Mouse (Mus musculus) left cerebral cortex, postnatal 14 days (tissue): Measurements from ENCODE around the gene Mars2. TPM values are rescaled to one million over a fixed set of nuclear protein-coding genes. Genes with fewer than 3 reads are reported as not detected.

Experiments used
- DNase-seq, 2 experiments: peaks; one replicate each; pipeline ENCODE4 v3.0.0; 2021 to 2022; ENCODE audit warnings: low spot score in 2 of 2, mixed read lengths in 1 of 2
- intact Hi-C: fragments of 180-260 bp; cut with DNase I; formaldehyde crosslinking; loops from one replicate; pipeline ENCODE4 v1.15.1; 2025
- total RNA-seq, 2 experiments: library from RNA; stranded (reverse); gene quantifications; 2 replicates each; pipeline ENCODE4 v1.2.3; 2021

Gene Mars2
- total RNA-seq, 2 experiments from 2014 or later: 10.6 to 11.5 TPM

DNA sequence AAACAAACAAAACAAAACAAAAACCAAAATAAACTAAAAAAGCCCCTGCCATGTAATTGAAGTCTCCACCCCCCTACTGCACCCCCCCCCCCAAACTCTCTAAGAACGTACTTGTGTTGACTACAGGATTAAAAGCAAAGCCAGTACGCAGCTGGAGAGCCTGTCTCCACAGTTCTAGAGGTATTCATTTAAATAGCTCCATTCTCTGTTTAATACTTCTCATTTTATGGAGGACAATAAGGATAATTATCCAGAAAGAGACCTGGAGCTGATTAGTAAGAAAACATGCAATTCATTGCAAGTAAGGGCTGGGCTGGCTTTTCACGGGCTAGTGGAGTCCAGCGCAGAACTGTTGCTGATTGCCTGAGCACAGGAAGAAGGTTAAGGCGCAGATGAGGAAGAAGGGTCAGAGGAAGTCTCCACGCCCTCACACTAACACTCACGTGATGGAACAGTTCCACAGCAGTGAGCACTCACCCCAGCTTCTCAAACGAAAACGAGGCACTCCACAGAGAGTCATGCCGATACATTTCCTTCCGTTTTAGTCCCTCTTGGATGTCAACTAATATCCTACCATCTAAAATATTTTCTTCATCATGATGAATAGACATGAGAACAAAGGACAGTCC, 21.7 kb upstream of the Mars2 start:
- intact Hi-C loops: no loop called here
- DNase-seq: no peak

DNA sequence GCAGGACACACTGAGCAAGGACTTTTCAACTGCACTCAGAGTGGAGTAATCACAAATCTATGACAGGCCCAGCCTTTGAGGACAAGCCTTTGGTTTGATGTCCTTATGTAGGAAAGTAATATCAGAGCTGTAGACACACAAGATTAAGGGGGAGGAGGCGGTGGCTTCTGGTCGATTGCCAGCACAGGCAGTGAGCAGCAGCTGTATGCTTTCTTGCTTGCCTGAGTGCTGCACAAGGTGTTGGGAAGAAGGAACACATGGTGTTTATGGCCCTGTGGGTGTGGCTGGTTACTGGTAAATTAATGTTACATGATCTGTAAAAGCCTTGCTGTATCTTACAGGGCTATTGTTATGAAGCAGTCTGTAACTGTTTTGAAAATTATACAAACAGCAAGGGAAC, 19.8 kb upstream of the Mars2 start:
- intact Hi-C loops: no loop called here
- no peak for DNase-seq

DNA sequence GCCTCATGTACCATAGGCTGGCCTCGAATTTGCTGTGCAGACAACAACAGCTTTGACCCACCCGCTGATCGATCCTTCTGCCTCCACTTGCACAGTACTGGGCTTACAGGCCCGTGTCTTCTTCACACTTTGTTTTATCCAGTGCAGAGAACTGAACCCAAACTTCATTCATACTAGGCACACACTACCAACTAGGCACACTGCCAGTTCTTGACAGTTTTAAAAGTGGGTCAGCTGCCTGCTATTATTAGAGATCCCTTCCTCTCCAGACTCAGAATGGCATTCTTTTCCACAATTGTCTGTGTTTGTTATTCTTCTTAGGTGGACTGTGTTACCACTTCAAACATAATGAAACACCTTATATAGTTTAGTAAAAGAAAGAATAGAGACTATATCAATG, 15.6 kb upstream of the Mars2 start:
- intact Hi-C loops: no loop called here
- DNase-seq: peak; percentile 42 to 56

DNA sequence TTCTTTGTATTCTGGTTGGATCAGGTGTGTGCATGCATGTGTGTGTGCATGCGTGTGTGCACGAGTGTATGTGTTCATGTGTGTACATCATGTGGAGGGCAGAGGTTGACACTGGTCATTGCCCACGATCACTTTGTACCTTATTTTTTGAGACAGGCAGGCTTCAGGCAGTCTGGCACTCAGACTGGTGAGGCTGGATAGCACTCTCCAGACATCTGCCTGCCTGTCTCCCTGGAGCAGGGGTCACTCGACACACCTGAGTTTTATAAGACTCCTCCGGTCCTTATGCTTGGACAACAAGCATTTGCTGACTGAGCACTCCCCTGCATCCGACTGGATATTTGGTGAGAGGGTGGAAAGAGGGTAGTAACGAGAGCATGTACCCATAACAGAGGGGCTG, 14.0 kb upstream of the Mars2 start:
- intact Hi-C loops: no loop called here
- no peak for DNase-seq

DNA sequence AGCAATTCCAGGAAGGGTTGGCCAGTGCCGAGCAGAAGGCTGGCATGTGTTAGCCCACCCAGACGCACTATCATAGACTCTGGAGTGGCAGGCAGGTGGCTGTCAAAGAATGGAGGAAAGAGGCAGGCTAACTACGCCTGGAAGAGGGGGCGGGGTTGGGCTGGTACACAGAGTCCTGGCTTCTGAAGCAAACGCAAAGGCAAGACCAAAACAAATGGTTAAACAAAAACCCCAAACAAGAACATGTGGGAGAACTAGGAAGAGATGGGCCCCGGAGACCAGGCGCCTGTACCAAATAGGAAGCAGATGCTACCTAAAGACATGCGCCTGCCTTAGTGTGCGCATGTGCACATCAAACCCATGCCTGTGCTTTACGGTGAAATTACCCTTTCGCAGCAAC, 12.9 kb upstream of the Mars2 start:
- intact Hi-C loops: no loop called here
- DNase-seq: peak in 1 of 2 experiments; percentile 30

DNA sequence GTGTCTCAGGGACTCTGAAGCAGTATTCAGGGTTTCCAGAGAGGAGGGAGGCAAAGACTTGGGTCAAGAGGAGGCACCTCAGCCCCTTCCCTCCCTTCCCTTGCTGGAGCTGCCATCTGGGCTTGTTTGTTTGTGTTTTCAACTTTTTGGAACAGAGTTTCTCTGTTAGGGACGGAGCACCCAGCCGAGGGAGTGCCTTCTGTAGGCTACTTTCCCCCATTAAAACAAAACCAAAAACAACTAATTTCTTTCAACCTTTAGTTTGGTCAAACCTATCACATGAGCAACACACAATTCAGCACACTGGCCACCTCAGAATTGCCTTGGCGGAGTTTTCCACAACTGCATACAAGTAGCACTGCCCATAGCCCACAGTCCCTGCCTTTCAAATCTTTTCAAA, 11.6 kb upstream of the Mars2 start:
- no peak for DNase-seq
- intact Hi-C loops: no loop called here

DNA sequence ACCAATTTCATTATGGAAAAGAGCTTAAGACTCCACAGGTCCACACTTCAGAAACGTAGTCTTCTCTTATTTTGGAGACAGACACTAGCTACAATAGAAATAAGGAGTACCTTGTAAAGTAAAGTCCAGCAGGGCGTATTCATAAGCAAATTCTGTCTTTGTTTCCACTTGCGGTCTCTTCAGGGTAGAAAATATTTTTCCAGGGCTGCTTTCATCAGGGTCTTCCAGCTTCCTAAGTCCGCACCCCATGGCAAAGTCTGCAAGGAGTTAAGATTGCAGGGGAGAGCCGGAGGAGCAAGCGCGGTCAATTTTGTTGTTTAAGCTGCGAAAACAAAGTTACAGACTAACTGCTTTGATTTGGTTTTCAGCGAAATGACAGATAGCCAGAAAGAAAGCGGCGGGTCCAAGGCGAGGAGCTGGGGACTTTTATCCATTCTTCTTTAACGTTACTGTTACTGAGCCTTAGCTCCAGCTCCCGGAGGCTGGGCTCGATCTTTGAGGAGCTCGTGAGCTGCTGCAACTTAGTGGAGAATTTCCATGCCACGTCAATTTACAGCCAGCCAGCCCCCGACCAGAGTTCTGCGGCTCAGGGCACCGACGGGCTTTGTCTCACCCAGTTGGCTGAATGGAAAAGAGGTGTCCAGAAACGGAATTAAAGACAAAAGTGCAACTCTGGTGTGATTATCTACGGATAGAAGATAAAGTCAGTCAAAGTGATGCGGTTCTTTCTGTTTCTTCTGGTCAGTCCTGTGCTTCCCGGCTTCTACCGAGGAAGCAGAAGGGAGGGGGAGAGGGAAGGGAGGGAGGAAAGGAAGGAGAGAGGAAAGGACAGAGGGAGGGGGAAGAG, 10.7 kb upstream of the Mars2 start, which contains the start of gene Rftn2:
Rftn2 (minus strand) TSS at position 772 of the 847 bp plus-strand sequence.
- no peak for DNase-seq
- intact Hi-C loops: no loop called here

DNA sequence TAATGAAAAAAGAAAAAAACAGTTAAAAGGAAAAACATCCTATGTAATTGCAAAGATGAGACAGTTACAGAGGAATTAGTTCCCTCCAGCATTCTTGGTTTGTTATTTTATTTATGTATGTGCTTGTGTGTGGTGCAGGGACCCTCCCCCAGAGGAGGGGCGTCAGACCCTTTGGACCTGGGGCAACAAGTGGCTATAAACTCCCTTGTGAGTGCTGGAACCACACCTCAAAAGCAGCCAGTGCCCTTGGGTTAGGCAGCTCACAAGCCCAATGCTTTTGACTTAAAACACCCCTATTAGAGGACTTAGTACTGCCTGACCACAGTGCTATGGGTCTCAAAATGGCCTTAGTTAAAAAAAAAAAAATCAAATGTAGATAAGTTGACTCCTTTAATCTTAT, 9.6 kb upstream of the Mars2 start:
- DNase-seq: no peak
- intact Hi-C loops: no loop called here

DNA sequence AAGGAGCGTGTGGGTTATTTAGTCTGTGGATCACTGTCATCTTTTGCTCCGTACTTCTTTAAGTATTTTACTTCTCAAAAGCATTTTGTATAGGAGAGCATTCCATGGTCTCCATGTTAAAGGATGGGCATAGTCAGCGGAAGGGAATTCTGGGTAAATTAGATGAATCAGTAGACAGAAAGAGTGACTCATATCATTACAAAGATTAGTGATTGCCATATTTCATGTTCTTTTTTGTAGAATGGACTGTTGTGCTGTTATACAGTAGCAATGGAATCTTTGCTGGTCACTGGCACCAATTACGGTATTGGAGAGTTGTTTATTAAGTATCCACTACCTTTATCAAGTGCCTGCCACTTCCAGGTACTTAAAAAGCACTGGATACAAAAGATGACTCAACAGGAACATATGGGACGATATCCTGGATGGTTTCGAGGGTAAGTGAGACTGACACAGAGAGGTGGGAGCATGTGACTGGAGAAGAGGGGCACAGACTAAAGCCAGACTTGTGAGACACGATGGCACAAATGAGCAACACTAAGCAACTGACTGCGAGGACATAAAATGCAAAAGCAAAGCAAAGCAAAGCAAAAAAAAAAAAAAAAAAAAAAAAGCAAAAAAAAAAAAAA, 8.6 kb upstream of the Mars2 start:
- no peak for DNase-seq
- intact Hi-C loops: no loop called here

DNA sequence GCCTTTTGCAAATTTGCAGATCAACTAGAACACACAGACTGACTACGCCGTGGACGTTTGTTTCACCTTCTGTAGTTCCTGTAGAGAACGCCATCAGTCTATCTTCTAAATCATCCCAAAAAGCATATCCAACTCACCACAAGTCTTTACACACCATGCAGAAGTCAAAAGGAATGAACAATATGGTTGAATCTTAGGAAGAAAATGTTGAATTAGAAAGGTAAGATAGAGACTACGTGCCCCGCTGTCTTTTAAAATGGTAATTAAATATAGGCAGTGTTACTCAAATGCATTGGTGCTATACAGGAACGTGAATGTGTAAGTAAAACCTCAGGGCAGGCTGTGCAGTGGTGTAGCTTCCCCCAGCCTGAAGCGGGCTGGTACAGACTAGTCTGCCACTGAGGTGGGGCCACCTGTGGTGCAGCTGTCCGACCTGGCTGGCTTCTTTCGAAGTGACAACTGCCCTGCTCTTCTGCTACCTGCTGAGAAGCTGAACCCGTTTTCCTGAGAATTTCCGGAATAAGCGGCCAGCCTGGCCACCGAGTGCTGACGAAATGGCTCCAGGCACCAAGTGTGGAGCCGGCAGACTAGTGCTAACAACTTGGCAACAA, 2.0 kb upstream of the Mars2 start:
- intact Hi-C loops: loop anchor here (10.0 kb wide), 1 partner anchor 640 kb away; no protein-coding TSS in a partner anchor

DNA sequence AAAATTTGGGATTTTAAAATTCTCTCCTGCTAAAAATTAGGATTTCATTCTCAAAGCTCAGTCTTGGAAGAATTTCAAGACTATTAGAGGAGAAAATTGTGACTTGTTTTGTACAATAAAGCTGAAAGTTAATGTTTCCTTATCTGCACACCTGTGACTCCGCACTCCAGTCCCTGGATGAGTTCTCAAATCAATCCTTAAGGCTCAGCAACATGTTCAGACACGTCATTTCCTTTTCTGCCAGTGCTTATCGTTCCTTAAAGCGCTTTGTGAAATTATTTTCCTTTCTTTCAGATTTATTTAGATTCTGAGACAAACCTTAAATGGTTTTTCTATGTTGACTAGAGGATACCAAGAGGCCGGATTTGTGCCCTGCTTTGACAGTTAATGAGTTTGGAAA, 490 bp upstream of the Mars2 start:
- DNase-seq: no peak
- intact Hi-C loops: loop anchor here (10.0 kb wide), 1 partner anchor 638 kb away; no protein-coding TSS in a partner anchor

More for the DNA sequence above, 2.0 kb upstream of the Mars2 start:
- no peak for DNase-seq

DNA sequence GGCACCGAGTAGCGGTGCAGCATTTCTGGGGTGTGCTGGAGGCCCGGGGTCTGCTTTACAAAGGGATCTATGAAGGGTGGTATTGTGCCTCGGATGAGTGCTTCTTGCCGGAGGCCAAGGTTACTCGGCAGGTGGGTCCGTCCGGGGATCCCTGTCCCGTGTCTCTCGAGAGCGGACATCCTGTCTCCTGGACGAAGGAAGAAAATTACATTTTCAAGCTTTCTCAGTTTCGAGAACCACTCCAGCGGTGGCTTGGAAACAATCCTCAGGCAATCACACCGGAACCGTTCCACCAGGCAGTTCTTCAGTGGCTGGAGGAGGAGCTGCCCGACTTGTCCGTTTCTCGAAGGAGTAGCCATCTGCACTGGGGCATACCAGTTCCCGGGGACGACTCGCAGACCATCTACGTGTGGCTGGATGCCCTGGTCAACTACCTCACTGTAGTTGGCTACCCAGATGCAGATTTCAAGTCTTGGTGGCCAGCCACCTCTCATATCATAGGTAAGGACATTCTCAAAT, 725 bp downstream of the Mars2 start:
- DNase-seq: peak; percentile 25 to 31
- intact Hi-C loops: loop anchor here (2.0 to 10.0 kb wide), 2 partner anchors 145 to 637 kb away; no protein-coding TSS in a partner anchor

DNA sequence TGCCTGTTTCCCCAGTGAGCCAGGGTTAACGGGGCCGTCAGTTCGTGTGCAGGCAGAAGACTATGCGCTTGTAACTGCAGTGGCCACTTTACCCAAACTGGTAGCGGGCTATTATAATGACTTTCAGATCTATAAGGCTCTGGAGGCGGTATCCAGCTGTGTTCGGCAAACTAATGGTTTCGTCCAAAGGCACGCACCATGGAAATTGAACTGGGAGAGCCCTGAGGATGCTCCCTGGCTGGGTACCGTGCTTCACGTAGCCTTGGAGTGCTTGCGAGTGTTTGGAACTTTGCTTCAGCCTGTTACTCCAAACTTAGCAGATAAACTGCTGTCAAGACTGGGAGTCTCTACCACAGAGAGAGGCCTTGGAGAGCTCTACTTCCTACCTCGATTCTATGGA, 1.5 kb downstream of the Mars2 start:
- no peak for DNase-seq
- intact Hi-C loops: loop anchor here (2.0 to 10.0 kb wide), 2 partner anchors 144 to 636 kb away; no protein-coding TSS in a partner anchor

DNA sequence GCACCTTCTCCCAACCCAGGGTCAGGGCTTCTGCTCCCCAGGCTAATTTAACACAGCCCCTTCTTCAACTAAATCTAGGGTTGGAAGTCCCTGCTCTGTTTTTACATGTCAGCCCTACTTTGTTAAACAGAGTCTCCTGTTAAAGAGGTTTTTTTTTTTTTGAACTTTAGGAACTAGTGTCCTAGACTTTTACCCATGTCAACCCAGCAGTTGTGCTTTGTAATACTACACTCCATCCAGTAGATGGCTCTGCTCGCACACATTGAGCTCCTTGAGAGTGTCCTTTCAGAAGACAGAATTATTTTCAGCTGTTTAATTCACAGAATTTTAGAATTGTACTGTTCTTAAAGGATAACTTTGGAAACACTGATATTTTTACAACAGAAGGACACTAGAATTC, 2.3 kb downstream of the Mars2 start:
- intact Hi-C loops: loop anchor here (2.0 to 10.0 kb wide), 2 partner anchors 144 to 636 kb away; no protein-coding TSS in a partner anchor
- DNase-seq: peak; percentile 48 to 49

DNA sequence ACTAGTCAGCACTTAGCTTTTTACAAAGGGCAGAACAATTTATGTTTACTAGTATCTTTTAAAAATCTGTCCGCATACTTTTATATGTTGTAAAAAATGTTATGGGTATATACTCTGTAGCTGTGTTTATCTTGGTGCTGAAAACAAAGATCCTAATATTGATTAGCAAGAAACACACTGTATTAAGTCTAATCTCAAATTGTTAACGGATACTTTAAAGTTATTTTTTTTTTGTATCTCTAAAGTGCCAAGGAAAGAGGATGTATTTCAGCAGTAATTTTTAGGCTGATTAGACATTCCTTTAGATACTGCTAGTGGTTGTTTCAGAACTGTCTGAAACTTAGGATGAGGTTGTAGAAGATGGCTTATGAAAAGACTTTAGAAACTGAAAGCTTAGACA, 9.4 kb downstream of the Mars2 start:
- no peak for DNase-seq
- intact Hi-C loops: no loop called here

DNA sequence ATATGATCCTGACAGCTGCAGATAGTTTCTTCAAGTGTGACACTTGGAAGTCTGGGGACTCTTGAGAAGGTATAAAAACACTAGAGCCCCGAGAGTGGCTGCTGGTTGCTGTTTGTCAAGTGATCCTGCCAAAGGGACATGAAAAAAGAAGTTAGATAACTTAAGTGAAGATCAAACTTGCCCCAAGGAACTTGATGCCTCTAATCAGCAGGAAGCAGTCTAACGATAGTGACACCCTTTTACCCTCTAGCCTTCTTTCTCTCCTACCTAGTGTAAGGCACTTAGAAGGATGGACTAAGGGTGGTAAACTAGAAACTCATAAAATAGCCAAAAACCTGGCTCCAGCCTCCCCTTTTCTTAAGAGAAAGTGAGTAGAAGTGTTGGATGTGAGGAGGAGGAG, 27.4 kb downstream of the Mars2 start:
- intact Hi-C loops: no loop called here
- DNase-seq: no peak

DNA sequence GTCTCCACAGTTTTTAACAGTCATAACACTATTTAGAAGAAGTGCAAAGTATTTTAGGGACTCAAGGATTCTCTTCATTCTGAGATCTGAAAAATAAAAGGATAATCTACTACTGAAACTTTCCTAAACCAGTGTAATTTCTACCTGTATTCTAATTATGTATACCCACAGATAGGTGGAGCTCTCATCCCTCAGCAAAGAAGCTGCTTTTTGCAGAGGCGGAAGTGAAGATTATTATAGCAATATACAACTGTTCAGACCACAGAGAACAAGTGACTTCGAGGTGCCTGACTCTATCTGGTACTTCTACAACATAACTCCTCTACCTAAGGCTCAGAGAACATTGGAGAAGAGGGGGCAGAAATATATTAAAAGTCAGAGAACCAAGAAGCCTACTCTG, 28.5 kb downstream of the Mars2 start:
- no peak for DNase-seq
- intact Hi-C loops: no loop called here

DNA sequence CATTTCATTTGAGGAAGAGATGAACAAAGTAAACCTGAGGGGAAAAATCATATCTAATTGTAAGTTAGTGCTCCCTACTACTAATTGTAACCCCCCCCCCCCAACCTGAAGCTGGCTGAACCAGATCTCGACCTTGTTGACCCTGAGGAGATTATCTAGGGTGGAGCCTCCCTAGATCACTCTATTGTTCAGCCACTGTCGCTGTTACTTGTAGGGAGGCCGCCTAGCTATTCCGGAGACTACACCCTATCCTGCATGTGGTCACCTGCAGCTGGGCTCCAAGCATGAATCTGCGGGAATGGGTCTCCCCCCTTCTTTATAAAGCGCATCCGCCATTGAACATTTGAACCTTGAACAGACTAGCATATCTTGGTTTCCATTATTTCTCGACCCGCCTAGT, 42.1 kb downstream of the Mars2 start:
- intact Hi-C loops: no loop called here
- DNase-seq: no peak
